Mouse (Mus musculus) T-helper 17 cell (primary cell): ENCODE measurements around the gene Fkbp8.

Source experiments
- in situ Hi-C, 2 experiments: fragments of 300-600 bp; cut with MboI, MseI; formaldehyde crosslinking; loops; 1 replicate in 1 of 2; 2 replicates in 1 of 2; pipeline ENCODE4 v1.15.1; 2025; ENCODE audit warnings: high pct_unique_total_duplicates in 2 of 2

The Fkbp8 gene

DNA sequence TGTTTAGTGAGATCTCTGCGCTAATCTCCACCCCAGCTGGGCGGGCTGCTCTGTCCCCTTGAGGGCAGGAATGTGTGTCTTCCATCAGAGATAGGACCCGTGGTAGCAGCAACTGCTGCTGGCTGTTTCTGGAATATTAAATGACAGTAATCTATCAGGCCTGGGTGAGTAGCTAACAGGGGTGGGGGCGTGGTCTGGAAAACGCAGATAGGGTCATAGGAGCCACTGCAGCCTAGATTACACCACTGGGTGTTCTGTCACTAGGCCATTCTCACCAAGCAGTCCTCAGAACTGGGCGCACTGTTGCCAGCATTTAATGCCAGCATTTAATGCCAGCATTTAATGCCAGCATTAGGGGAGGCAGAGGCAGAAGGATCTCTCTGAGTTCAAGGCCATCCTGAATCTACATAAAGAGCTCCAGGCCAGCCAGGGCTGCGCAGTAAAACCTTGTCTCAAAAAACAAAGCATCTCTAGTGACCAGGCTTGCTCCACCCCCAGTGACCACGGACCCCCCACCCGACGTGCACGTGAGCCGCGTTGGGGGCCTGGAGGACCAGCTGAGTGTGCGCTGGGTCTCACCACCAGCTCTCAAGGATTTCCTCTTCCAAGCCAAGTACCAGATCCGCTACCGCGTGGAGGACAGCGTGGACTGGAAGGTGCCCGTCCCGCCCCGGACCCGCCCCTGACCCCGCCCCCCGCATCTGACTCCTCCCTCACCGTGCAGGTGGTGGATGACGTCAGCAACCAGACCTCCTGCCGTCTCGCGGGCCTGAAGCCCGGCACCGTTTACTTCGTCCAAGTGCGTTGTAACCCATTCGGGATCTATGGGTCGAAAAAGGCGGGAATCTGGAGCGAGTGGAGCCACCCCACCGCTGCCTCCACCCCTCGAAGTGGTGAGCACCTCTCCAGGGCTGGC is 26.9 kb upstream of the Fkbp8 start:
- in situ Hi-C loops = loop anchor here in 1 of 2 experiments (10.0 kb wide), 1 partner anchor 86 kb away; no protein-coding TSS in a partner anchor

DNA sequence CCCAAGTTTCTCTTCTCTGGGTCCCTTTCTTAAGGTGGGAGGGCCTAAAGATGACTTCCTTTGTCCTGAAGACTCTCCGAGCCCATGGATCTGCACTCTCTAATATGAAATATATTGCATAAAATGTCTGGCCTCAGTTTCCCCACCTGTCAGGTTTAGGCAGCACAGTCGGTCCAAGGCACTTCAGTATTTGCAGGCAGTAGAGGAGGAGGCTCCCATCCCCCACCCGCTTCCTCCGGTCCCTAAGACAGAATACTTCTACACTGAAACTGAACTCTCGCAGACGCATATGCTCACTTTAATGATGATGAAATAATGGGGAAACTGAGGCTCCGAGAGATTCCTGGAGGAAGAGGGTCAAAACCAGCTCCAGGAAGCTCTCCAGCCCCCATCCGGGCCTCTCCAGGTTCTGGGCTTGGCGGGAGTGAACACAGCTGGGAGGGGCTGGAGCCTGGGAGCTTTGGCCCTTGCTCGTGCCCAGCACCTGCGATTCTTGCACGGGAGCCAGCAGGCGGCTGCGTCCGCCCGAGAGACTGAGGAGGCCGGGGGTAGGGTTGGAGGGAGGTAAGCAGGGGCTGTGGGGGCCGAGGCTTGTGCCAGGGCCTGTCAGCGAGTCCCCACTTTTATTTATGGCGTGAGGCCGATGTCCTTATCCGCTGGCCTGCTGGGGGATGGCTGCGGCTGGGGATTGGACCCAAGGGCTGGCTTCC is 25.5 kb upstream of the Fkbp8 start:
- in situ Hi-C loops = loop anchor here in 1 of 2 experiments (10.0 kb wide), 1 partner anchor 87 kb away; no protein-coding TSS in a partner anchor

DNA sequence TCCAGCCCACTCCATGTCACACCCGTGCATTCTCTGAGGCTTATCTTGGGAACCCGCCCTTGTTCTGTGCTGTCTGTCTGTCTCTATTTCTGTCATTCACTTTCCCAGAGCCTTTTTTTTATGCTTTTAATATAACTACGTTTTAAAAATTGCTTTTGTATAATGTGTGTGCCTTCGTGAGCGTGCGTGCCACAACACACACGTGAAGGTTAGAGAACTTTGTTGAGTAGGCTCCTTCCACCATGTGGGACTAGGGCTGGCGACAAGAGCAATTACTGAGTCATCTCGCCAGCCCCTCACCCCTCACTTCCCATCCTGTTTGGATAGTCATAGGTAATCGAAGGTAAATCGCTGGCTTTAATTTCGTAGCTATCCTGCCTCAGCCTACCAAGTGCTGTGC is 25.0 kb upstream of the Fkbp8 start:
- in situ Hi-C loops = loop anchor here in 1 of 2 experiments (10.0 kb wide), 1 partner anchor 88 kb away; no protein-coding TSS in a partner anchor

DNA sequence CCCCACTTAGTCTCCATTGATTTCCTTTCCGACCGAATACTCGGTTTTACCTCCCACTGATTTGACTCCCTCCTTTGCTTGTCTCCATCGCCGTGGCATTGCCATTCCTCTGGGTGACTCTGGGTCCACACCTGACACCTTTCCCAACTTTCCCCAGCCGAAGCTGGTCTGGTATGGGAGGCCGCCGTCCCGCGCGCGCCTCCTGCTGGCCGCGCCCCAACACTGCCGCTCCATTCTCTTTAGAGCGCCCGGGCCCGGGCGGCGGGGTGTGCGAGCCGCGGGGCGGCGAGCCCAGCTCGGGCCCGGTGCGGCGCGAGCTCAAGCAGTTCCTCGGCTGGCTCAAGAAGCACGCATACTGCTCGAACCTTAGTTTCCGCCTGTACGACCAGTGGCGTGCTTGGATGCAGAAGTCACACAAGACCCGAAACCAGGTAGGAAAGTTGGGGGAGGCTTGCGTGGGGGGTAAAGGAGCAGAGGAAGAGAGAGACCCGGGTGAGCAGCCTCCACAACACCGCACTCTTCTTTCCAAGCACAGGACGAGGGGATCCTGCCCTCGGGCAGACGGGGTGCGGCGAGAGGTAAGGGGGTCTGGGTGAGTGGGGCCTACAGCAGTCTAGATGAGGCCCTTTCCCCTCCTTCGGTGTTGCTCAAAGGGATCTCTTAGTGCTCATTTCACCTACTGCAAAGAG is 24.3 kb upstream of the Fkbp8 start:
- in situ Hi-C loops = loop anchor here in 1 of 2 experiments (10.0 kb wide), 1 partner anchor 88 kb away; no protein-coding TSS in a partner anchor

DNA sequence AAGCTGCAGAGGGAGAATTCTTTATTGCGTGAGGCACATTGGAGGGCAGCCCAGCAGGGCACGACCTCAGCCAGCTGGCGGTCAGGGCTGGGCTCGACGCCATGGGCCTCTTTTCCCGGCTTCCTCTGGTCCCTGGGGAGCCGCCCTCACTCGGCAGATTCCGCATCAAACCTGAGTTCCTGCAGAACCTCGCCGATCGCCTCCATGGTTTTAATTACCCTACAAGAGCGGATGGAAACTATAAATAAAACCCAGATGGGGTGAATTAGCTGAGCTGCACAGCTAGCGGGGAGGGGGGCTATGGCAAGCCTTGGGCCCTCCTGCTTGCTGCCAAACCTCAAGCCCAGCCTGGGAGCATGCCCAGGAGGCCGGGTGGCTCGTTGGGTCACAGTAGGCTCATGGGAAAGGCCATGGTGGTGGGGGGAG is 23.2 kb upstream of the Fkbp8 start:
- in situ Hi-C loops = loop anchor here in 1 of 2 experiments (10.0 kb wide), 1 partner anchor 90 kb away; no protein-coding TSS in a partner anchor

DNA sequence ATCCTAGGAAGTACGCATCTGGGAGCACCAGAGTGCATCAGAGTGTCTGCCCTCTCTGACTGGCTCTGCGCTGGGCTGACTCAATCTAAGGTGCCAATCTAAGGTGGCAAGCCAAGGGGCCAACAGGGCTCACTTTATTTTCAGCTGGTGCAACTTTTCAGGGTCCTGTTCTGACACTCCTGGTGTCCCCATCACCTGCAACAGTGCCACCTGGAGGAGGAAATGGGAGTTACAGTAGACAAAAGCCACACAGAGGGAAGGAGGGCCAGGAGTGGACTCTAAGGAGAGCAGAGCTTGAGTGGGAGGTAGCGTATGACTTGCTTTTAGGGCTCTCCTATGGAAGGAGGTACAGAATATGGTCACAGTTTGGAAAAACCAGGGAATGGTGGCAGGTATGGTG is 22.7 kb upstream of the Fkbp8 start:
- in situ Hi-C loops = loop anchor here in 1 of 2 experiments (10.0 kb wide), 1 partner anchor 90 kb away; no protein-coding TSS in a partner anchor

DNA sequence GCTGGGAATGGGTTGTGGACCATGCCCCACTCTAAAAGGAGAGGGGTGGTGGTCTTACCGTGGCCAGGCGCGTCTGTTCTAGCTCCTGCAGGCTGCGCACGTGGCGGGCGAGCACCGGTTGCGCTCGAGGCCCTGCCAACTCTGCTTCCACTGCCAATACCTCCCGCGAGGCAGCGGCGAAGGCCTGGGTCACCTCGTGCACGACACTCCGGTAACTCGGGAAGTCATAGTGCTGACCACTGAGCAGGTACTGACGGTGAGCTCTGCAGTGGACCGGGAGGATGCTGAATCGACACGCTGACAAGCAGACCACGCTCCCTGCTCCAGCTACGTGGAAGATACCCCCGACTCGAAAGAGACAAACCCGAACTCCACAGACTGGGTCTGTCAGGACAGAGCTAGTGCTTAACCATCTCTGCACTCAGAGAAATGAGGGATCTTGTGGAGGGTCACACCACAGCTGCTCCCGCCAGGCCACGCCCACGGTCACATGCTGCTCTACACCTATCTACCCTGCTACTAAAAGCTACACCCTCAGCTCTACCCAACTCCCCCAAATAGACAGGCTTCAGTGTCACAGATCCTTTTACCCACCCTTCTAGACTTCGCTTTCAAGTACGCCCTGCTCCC is 21.7 kb upstream of the Fkbp8 start:
- in situ Hi-C loops = loop anchor here in 1 of 2 experiments (10.0 kb wide), 1 partner anchor 91 kb away; no protein-coding TSS in a partner anchor

DNA sequence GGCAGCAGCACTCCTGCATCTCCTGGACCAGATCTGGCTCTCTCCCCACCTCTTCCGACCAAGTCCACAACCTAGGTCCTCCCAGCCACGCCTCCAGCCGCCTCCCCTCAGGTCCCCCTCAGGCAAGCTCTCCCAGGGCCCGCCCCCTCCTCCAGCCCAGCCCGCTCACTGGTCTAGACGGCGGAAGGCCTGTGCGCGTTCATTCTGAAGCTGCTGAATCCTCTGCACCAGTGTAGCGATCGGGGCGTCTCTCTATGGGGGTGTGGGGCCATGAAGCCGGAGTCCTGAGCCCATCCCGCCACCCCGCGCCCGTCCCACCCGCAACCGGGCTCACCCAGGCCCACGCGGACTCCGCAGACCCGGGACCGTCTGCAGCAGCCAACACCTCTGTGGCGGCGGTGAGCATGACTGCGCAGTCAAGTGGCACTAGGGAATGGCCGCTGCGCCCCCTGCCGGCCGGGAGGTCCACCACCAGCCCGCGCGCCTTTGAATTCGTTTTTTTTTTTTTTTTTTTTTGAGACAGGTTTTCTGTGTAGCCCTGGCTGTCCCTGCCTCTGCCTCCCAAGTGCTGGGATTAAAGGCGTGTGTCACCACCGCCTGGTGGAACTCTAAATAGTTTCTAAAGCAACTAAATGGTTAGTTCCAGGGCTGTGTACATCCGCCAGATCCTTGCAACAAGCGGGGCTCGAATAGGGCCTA is 21.0 kb upstream of the Fkbp8 start, which contains the start of gene Rex1bd:
Gene Rex1bd (minus strand): TSS at position 425 of the 699 bp plus-strand sequence.
- in situ Hi-C loops = loop anchor here in 1 of 2 experiments (10.0 kb wide), 1 partner anchor 92 kb away; no protein-coding TSS in a partner anchor

GRCm38 (mm10) chr8:70507027-70507393 is 20.5 kb upstream of the Fkbp8 start:
- in situ Hi-C loops = loop anchor here in 1 of 2 experiments (10.0 kb wide), 1 partner anchor 92 kb away; no protein-coding TSS in a partner anchor

GRCm38 (mm10) chr8:70509281-70509952 is 18.1 kb upstream of the Fkbp8 start:
- in situ Hi-C loops = loop anchor here in 1 of 2 experiments (10.0 kb wide), 1 partner anchor 95 kb away; no protein-coding TSS in a partner anchor

DNA sequence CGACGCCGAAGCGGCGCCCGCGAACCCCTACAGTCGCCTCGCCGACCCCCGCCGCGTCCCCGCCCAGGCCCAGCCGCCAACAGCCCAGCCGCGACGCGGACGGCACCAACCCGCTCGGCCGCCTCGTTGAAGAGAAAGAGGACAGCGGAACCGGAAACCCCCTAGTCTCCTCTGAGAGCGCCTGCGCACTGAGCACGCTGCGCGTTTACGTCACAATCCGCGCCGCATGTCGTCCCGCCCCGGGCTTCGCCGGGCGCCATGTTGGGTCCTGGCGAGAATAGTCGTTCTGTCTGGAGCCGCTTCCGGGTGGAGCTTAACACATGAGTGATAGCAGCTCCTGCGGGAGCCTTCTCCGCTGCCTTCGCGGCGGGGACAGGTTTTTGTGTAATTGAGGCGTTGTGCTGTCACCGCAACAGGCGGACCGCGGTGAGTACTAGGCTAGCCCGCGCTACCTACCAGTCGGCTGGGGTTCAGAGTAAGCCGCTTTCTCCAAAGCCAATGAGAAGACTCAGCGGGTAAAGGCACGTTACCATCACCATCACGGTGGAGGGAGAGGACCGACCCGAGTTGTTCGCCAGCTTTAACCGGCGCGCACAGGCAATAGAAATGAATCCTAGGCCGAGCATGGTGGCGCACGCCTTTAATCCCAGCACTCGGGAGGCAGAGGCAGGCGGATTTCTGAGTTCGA is 17.2 kb upstream of the Fkbp8 start, which contains the start of gene Uba52:
Gene Uba52 (minus strand): TSS at position 574 of the 688 bp plus-strand sequence.
- in situ Hi-C loops = loop anchor here in 1 of 2 experiments (5.0 kb wide), 1 partner anchor 92 kb away; no protein-coding TSS in a partner anchor

GRCm38 (mm10) chr8:70511174-70511573 is 16.4 kb upstream of the Fkbp8 start:
- in situ Hi-C loops = loop anchor here in 1 of 2 experiments (5.0 kb wide), 1 partner anchor 91 kb away; no protein-coding TSS in a partner anchor

DNA sequence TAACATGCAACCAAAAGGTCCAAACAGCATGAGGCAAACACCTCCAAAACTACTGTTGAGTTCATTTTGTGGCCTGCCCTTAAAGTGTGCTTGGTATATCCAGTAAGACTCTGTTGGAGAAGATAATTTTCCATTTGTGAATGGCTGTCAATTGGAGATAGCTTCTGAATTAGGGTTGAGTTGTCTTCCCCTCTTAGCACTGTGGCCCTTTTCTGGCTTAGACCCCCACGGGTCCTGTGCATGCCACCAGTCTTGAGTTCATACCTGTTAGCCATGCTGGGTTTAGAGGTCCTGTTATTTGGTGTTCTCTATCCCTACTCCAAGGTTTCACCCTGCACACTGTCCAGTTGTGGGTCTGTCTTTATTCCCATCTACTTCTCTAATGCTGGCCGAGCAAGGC is 15.8 kb upstream of the Fkbp8 start:
- in situ Hi-C loops = loop anchor here in 1 of 2 experiments (5.0 kb wide), 1 partner anchor 91 kb away; no protein-coding TSS in a partner anchor

DNA sequence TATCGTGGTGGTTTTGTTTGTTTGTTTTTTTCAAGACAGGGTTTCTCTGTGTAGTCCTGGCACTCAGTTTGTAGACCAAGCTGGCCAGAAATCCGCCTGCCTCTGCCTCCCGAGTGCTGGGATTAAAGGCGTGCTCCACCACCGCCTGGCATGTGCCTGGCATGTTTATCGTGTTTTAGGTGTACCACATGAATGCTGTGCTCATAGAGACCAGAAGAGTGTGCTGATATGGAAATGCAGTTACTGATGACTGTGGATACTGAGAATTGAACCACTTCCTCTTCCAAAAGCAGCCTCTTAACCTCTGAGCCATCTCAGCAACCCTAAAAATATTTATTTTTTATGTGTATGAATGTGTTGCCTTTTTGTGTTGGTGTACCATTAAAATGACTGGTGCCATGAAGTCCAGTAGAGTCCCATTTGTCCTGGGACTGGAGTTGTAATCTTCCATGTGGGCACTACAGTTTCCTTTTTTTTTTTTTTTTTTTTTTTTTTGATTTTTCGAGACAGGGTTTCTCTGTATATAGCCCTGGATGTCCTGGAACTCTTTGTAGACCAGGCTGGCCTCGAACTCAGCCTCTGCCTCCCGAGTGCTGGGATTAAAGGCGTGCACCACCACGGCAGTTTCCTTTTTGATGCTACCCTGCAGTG is 15.1 kb upstream of the Fkbp8 start:
- in situ Hi-C loops = loop anchor here in 1 of 2 experiments (5.0 kb wide), 1 partner anchor 90 kb away; no protein-coding TSS in a partner anchor

GRCm38 (mm10) chr8:70513441-70513840 is 14.1 kb upstream of the Fkbp8 start:
- in situ Hi-C loops = loop anchor here in 1 of 2 experiments (5.0 kb wide), 1 partner anchor 89 kb away; no protein-coding TSS in a partner anchor

DNA sequence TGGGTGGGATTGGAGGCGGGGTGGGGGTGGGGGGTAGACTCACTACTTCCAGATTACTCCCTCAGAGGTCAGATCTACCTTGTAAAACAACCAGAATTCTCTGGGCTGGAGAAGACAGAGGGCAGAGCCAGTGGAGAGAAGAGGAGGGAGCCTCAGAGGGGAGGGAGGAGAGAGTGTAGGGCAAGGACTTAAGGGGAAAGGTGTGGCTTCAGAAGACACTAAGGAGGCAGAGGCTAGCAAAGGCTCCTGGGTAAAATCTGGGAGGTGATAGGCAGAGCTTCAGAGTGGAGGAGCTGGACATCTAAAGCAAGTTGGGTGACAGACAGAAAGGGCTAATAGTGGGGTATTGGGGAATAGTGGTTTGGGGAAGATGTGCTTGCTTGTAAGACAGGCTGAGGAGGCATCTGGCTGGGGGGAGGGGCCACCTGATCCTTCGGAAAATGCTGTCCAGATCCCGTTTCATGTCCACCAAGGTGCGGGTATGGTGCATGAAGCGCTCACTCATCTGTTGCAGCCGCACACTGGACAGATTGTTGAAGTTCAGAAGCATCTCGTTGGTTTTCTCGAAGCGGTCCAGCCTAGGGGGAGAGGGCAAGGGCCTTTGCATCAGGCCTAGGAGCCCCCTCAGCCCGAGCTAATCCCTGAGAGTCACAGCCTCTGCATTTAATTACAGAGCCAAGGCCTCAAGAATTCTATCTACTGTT is 9.4 kb upstream of the Fkbp8 start:
- in situ Hi-C loops = no loop called here

GRCm38 (mm10) chr8:70519043-70519442 is 8.5 kb upstream of the Fkbp8 start:
- in situ Hi-C loops = no loop called here
